Mouse (Mus musculus): ENCODE measurements around the gene Vmn2r62.
"Not testable (repeated sequence)": the region's sequence is repeated elsewhere in the genome, so short reads cannot be mapped to it uniquely, and the experiment has no call there.

Vmn2r62 gene

GRCm38 (mm10) chr7:42793425-42793824, at the start of gene Vmn2r62:
Vmn2r62 (minus strand) TSS chr7:42793525.
- not testable (repeated sequence) for DNase-seq (ENCODE audit: low read depth, low spot score)

GRCm38 (mm10) chr7:42838366-42838765, 45.0 kb upstream of the Vmn2r62 start:
- not testable (repeated sequence) for DNase-seq (ENCODE audit: low read depth, low spot score)

GRCm38 (mm10) chr7:42832221-42832620, 38.9 kb upstream of the Vmn2r62 start:
- no peak for DNase-seq (ENCODE audit: low read depth, low spot score)

GRCm38 (mm10) chr7:42749836-42750235, 43.5 kb downstream of the Vmn2r62 start:
- no peak for DNase-seq (ENCODE audit: low read depth, low spot score)

GRCm38 (mm10) chr7:42738536-42739210, 54.7 kb downstream of the Vmn2r62 start:
- no peak for DNase-seq (ENCODE audit: low read depth, low spot score)

GRCm38 (mm10) chr7:42726917-42727316, 66.4 kb downstream of the Vmn2r62 start, which contains the start of gene Gm17067:
Gm17067 (minus strand) TSS chr7:42727017.
- not testable (repeated sequence) for DNase-seq (ENCODE audit: low read depth, low spot score)

Data from 3T3-L1 (cell line).